Mouse (Mus musculus) ES-E14 (cell line): ENCODE measurements around the gene Tpgs1. TPM values are rescaled to one million over a fixed set of nuclear protein-coding genes. Genes with fewer than 3 reads are reported as not detected.

Experiments used
- DNase-seq: peaks from one replicate; pipeline ENCODE4 v3.0.0-alpha.2; 2013; ENCODE audit warnings: low read depth, low spot score
- H3K27ac ChIP-seq: 2 replicates; pipeline ENCODE4 v1.5.1; 2012; ENCODE audit warnings: low read depth, mild to moderate bottlenecking, low read length, moderate library complexity, mixed read lengths; ENCODE audit not compliant: poor library complexity, insufficient read depth, severe bottlenecking
- H3K36me3 ChIP-seq: 2 replicates; pipeline ENCODE4 v1.6.1; 2012; ENCODE audit warnings: mild to moderate bottlenecking, low read length, moderate library complexity, mixed read lengths; ENCODE audit not compliant: control insufficient read depth, poor library complexity, insufficient read depth, severe bottlenecking
- H3K4me1 ChIP-seq, 2 experiments: fragments of 150-350 bp in 1 of 2; sonication (generic) in 1 of 2; 2 replicates each; pipeline ENCODE4 v1.6.1; 2012; ENCODE audit warnings: low read length in 2 of 2, mild to moderate bottlenecking in 1 of 2, mixed read lengths in 1 of 2; ENCODE audit not compliant: control insufficient read depth in 2 of 2, insufficient read depth in 2 of 2, poor library complexity in 1 of 2
- H3K4me3 ChIP-seq, 2 experiments: fragments of 150-350 bp in 1 of 2; sonication (generic) in 1 of 2; 2 replicates each; pipeline ENCODE4 v1.5.1; 2012; ENCODE audit warnings: low read length in 2 of 2, low read depth in 1 of 2, mild to moderate bottlenecking in 1 of 2, mixed read lengths in 1 of 2; ENCODE audit not compliant: insufficient read depth in 1 of 2, poor library complexity in 1 of 2, severe bottlenecking in 1 of 2
- H3K9ac ChIP-seq: 2 replicates; pipeline ENCODE4 v1.6.1; 2012; ENCODE audit warnings: low read depth, mild to moderate bottlenecking, low read length, mixed read lengths; ENCODE audit not compliant: poor library complexity, insufficient read depth, severe bottlenecking
- H3K9me3 ChIP-seq: fragments of 150-350 bp; sonication (generic); 2 replicates; pipeline ENCODE4 v1.6.1; 2012; ENCODE audit warnings: low read depth, mild to moderate bottlenecking, low read length; ENCODE audit not compliant: control insufficient read depth, insufficient read depth
- CHD2 ChIP-seq: IDR thresholded peaks from 2 replicates; pipeline ENCODE4 v1.6.1; 2014; ENCODE audit warnings: mild to moderate bottlenecking, low read depth, low read length, inconsistent platforms
- HCFC1 ChIP-seq: IDR thresholded peaks from 2 replicates; pipeline ENCODE4 v1.6.1; 2012; ENCODE audit warnings: low read length, inconsistent platforms, borderline replicate concordance; ENCODE audit not compliant: insufficient read depth
- MAFK ChIP-seq: IDR thresholded peaks from 2 replicates; pipeline ENCODE4 v1.6.1; 2014; ENCODE audit warnings: mild to moderate bottlenecking, low read depth, low read length, inconsistent platforms; ENCODE audit not compliant: insufficient read depth
- ZC3H11A ChIP-seq: IDR thresholded peaks from 2 replicates; pipeline ENCODE4 v1.6.1; 2012; ENCODE audit warnings: low read depth, mild to moderate bottlenecking, inconsistent platforms, low read length, borderline replicate concordance
- ZNF384 ChIP-seq: IDR thresholded peaks from 2 replicates; pipeline ENCODE4 v1.6.1; 2012; ENCODE audit warnings: low read depth, low read length, inconsistent platforms
- in situ Hi-C, 2 experiments: fragments of 600-800 bp; cut with MboI; formaldehyde crosslinking; loops; one replicate each; pipeline ENCODE4 v1.15.1; 2025; ENCODE audit warnings: low sequenced_read_pairs in 2 of 2, inconsistent platforms in 1 of 2; ENCODE audit not compliant: unreplicated experiment in 2 of 2
- total RNA-seq: library from RNA; depleted of rRNA; stranded (reverse); fragments of 300-350 nt; gene quantifications from 2 replicates; pipeline ENCODE4 v1.2.3, GENCODE M21; 2012

Gene Tpgs1
- total RNA-seq, 1 experiment = 29.9 TPM

DNA sequence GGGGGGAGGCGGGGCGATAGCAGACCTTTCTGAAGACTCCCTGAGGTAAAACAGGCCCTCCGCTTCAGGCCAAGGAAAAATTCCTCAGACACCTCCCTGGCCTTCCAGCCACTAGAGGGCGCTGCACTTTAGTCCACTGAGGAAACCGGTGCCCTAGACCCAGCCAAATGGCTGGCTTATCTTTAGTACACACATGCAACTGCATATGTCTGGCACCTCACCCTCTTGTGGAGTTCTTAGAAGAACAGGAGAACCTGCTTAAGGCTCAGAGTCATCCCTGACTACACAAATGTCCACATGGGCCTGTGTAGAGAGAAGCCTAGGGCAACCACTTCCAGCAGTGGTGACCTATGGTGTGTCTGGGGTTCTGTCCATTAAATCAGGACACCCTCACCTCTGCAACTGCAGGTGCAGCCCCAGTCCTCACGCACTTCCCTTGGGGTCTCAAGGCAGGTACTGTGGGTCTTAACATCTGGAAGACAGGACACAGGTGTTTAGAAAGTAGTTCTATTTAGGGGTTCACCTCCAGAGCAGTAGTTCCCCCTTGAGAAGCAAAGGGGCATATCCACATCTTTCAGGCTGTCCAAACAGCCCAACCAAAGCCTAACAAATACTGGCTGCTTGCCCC is 43.4 kb downstream of the Tpgs1 start:
- Histone ChIP-seq H3K36me3 (peaks cover 37% of the 10 kb centered on the region), H3K4me1 (peaks cover under 1 to 8% of the 10 kb centered on the region in 2 experiments; a peak in 2 of 4 replicates), H3K27ac (no peak overlapping the region), H3K9me3 (no peaks in the 10 kb centered on the region), H3K4me3 (no peak overlapping the region), H3K9ac (no peak overlapping the region)
- TF ChIP-seq MAFK (no peak), CHD2 (no peak), ZNF384 (no peak), ZC3H11A (no peak), HCFC1 (no peak)
- in situ Hi-C loops = no loop called here
- peak; percentile 89 for DNase-seq

DNA sequence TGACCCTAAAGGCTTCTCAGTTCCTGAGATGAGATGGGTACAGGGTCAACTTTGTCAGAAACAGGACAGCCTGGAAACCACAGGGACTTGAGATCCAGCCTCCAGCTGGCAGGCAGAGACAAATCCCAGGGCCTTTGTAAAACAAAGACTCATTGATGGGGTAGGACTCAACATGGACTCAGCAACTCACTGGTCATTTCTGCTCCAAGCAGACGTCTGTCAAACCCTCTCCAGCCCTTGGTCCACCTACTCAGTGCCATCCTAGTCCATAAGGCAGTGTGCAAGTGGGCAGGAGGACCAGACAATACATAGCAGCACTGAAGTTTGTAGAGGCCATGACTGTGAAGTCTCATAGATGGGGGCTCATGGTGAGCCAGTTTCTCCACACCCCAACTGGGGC is 44.0 kb downstream of the Tpgs1 start:
- Histone ChIP-seq H3K9ac (no peak overlapping the region), H3K36me3 (peaks cover 37% of the 10 kb centered on the region), H3K27ac (no peak overlapping the region), H3K4me1 (peaks cover 0 to 10% of the 10 kb centered on the region in 2 experiments; a peak in 1 of 4 replicates), H3K4me3 (no peak overlapping the region), H3K9me3 (no peaks in the 10 kb centered on the region)
- TF ChIP-seq MAFK = no peak
- no peak for TF ChIP-seq HCFC1
- no peak for TF ChIP-seq ZC3H11A
- TF ChIP-seq CHD2 = no peak
- TF ChIP-seq ZNF384 = no peak
- in situ Hi-C loops = no loop called here
- DNase-seq = no peak

DNA sequence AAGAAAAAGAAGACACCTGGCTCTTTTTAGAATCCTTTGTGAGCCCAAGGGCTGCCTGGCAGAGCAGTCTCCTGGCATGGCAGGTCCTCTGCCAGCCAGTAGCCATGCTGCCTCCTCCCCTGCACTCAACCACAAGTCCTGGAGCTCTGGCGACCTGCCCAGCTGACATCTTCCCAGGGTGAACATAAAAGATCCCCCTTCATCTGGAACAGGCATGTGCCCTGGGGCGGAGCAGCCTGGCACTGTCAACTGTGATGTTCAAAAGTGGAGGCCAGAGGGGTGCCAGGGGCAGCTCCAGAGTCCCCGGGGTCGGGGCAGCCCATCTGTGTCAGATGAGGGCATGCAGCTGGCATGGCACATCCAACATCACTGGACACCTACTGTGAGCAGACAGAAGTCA is 45.8 kb downstream of the Tpgs1 start:
- Histone ChIP-seq H3K4me1 (peaks cover 0 to 6% of the 10 kb centered on the region in 2 experiments; a peak in 1 of 4 replicates), H3K27ac (no peak overlapping the region), H3K9me3 (no peaks in the 10 kb centered on the region), H3K4me3 (no peak overlapping the region), H3K36me3 (peaks cover 19% of the 10 kb centered on the region), H3K9ac (no peak overlapping the region)
- DNase-seq = no peak
- TF ChIP-seq MAFK = no peak
- in situ Hi-C loops = no loop called here

DNA sequence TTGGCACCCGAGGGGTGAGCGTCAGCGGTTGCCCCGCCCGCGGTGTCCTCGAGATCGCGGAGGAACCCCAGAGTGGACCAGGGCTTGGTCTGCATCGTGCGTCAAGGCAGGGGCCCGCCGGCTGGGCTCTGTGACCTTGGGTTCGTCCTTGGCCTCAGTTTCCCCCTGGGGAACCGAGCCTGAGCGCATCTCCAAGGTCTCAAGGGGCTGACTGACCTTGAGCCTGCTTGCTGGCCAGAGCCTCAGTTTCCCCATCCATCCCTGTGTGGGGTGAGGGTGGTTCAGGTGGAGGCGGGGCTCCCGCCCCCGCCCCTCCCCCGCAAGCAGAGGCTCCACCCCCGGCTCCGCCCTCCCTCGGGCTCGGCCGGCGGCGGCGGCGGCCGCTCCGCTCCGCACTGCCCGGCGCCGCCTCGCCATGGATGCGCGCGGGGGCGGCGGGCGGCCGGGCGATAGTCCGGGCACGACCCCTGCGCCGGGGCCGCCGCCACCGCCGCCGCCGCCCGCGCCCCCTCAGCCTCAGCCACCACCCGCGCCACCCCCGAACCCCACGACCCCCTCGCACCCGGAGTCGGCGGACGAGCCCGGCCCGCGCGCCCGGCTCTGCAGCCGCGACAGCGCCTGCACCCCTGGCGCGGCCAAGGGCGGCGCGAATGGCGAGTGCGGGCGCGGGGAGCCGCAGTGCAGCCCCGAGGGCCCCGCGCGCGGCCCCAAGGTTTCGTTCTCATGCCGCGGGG is 47.3 kb downstream of the Tpgs1 start, which contains the start of gene Hcn2:
Gene Hcn2, plus strand, starts transcription at position 381 of the 734 bp plus-strand sequence.
- Histone ChIP-seq H3K9ac (peak within 1 kb of the TSS; percentile 68), H3K4me1 (peaks cover 0 to 6% of the 10 kb centered on the region in 2 experiments; a peak in 1 of 4 replicates), H3K9me3 (no peaks in the 10 kb centered on the region), H3K4me3 (peak within 1 kb of the TSS; percentile 63 to 79), H3K27ac (no peak within 1 kb of the TSS), H3K36me3 (peaks cover 4% of the 10 kb centered on the region)
- TF ChIP-seq MAFK = no peak
- TF ChIP-seq ZNF384 = no peak
- TF ChIP-seq CHD2 = no peak
- no peak for TF ChIP-seq ZC3H11A
- no peak for TF ChIP-seq HCFC1
- in situ Hi-C loops = no loop called here
- DNase-seq = no peak
